Mouse (Mus musculus) forebrain, embryonic 12.5 days (tissue): ENCODE measurements around the gene Nprl3. TPM values are rescaled to one million over a fixed set of nuclear protein-coding genes. Genes with fewer than 3 reads are reported as not detected.
"Not testable (repeated sequence)": the region's sequence is repeated elsewhere in the genome, so short reads cannot be mapped to it uniquely, and the experiment has no call there.

ENCODE experiments used
- ATAC-seq: fragments of 200-750 bp; cut with Nextera tagmentation; 2 replicates; pipeline ENCODE4 v1.8.0; 2017; ENCODE audit warnings: moderate TSS enrichment; ENCODE audit not compliant: low FRiP score
- H3K27ac ChIP-seq: fragments of 300-500 bp; sonication (generic); 2 replicates; pipeline ENCODE4 v1.5.1; 2016; ENCODE audit warnings: mild to moderate bottlenecking
- H3K27me3 ChIP-seq: fragments of 300-500 bp; sonication (generic); 2 replicates; pipeline ENCODE4 v1.6.1; 2016; ENCODE audit warnings: mild to moderate bottlenecking
- H3K36me3 ChIP-seq: fragments of 300-500 bp; sonication (generic); replicated peaks from 2 replicates; pipeline ENCODE4 v1.6.1; 2016; ENCODE audit warnings: mild to moderate bottlenecking
- H3K4me1 ChIP-seq: fragments of 300-500 bp; sonication (generic); 2 replicates; pipeline ENCODE4 v1.6.1; 2016
- H3K4me2 ChIP-seq: fragments of 300-500 bp; sonication (generic); 2 replicates; pipeline ENCODE4 v1.6.1; 2016; ENCODE audit warnings: mild to moderate bottlenecking, moderate library complexity
- H3K4me3 ChIP-seq: fragments of 300-500 bp; sonication (generic); replicated peaks from 2 replicates; pipeline ENCODE4 v1.5.1; 2016; ENCODE audit warnings: mild to moderate bottlenecking
- H3K9ac ChIP-seq: fragments of 300-500 bp; sonication (generic); 2 replicates; pipeline ENCODE4 v1.6.1; 2016; ENCODE audit warnings: mild to moderate bottlenecking
- H3K9me3 ChIP-seq: fragments of 300-500 bp; sonication (generic); 2 replicates; pipeline ENCODE4 v1.6.1; 2016
- WGBS: fragments of 180-500 bp; shearing (Covaris S2); methylation state at CpG from one replicate; pipeline ENCODE4 v1.1.7; 2016; 5-methylcytosine and 5-hydroxymethylcytosine counted together
- polyA plus RNA-seq: library from polyadenylated mRNA; unstranded; fragments of >200 nt; fragmentation: Nextera tagmentation; extraction: Ambion mirVana; gene quantifications from 2 replicates; pipeline ENCODE4 v1.2.1, GENCODE M21; 2016

Nprl3 gene
- polyA plus RNA-seq, 1 experiment from 2014 or later = 50.9 TPM

DNA sequence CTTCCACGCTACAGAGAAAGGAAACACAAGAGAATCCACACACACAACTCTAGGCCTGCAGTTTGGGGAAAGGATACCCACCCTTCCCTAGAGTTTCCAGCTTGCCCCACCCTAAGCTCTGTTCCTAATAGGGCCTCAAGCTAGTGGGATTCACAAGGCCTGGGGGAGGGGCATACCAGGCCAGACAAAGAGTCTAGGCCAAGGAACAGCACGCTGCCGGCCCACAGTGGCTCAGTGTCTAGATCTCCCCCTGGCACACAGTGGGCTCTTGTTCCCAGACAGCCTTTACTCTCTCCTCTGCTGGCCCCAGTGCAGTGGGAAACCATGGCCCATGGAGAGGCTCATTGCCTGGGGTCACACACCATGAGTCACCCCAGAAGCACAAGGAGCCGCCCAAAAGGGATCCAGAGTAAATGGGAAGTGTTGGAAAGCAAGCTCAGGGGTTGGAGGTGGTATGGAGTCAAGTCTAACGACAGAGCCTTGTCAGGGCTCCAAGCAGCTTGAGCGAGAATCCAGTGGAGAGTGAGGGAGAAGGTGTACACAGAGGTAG, 48.9 kb downstream of the Nprl3 start:
- 49% methylated on average over 6 of the region's 6 CpGs for WGBS
- H3K27ac ChIP-seq = no peak overlapping the region

GRCm38 (mm10) chr11:32216851-32217250, 50.7 kb downstream of the Nprl3 start:
- 22% methylated on average over 8 of the region's 8 CpGs for WGBS
- Histone ChIP-seq H3K9ac (no peak overlapping the region), H3K9me3 (no peaks in the 10 kb centered on the region), H3K4me1 (peaks cover 21% of the 10 kb centered on the region), H3K36me3 (peaks cover 29% of the 10 kb centered on the region; the same call in 1 of the 2 replicates), H3K27me3 (peaks cover 20% of the 10 kb centered on the region), H3K27ac (no peak overlapping the region), H3K4me2 (no peak overlapping the region), H3K4me3 (no peak overlapping the region)
- 0 out of 2 replicates have a peak, but pooled peaks have one; percentile 28 for ATAC-seq

More for the DNA sequence above, 48.9 kb downstream of the Nprl3 start:
- no peaks in the 10 kb centered on the region for H3K9me3 ChIP-seq
- no peak overlapping the region for H3K4me2 ChIP-seq
- H3K4me3 ChIP-seq = no peak overlapping the region
- peak overlapping the region; percentile 25; the same call in 1 of the 2 replicates for H3K9ac ChIP-seq
- no peak for ATAC-seq
- peaks cover 13% of the 10 kb centered on the region; the same call in 1 of the 2 replicates for H3K36me3 ChIP-seq
- peaks cover 32% of the 10 kb centered on the region for H3K4me1 ChIP-seq
- peaks cover 37% of the 10 kb centered on the region for H3K27me3 ChIP-seq

DNA sequence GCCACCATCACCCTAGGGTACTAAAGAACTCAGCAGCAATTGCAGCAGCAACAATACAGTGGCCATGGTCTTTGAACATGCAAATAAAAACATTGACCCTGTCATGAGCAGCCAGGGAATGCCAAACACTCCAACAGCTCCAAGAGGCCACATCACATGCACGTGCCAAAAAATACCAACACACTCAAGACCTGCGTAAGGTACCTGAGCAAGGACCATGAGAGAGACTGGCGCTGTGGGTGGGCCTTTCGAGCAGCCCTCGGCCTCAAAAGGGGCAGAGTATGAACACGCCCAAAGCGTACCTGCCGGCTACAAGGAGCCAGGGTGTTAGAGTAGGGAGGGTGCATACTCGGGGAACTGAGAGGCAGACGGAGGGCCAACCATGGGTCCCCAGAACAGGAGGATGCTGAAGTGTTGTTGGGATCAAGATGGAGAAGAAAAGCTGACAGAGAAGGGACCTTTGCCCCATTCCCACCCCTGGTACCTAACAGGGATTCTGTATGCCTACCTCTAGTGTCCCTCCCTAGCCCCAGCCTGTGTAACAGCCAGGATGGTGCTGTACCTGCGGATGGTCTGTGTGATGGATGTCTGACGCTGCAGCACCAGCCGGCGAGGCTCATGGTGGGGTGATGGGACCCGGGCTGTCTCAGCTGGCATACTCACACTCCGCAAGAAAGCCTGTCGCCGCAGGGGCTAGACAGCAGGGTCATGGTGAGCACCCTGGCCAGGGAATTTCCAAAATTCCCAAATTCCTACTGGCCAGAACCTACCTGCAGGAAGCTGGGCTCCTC, 51.9 kb downstream of the Nprl3 start:
- no peak for ATAC-seq

GRCm38 (mm10) chr11:32210623-32211022, 56.9 kb downstream of the Nprl3 start:
- Histone ChIP-seq H3K4me3 (no peak overlapping the region), H3K27ac (no peak overlapping the region), H3K27me3 (no peaks in the 10 kb centered on the region), H3K9ac (no peak overlapping the region), H3K9me3 (no peaks in the 10 kb centered on the region), H3K36me3 (peaks cover 74% of the 10 kb centered on the region), H3K4me2 (no peak overlapping the region), H3K4me1 (peaks cover 9% of the 10 kb centered on the region)
- 93% methylated on average over 9 of the region's 9 CpGs for WGBS
- no peak for ATAC-seq

More for the DNA sequence above, 51.9 kb downstream of the Nprl3 start:
- Histone ChIP-seq H3K36me3 (peaks cover 42% of the 10 kb centered on the region), H3K4me2 (no peak overlapping the region), H3K4me3 (no peak overlapping the region), H3K4me1 (peaks cover 12% of the 10 kb centered on the region), H3K9me3 (no peaks in the 10 kb centered on the region), H3K9ac (no peak overlapping the region), H3K27ac (no peak overlapping the region), H3K27me3 (peaks cover 7% of the 10 kb centered on the region)
- 91% methylated on average over 18 of the region's 18 CpGs for WGBS

GRCm38 (mm10) chr11:32205058-32205873, 62.2 kb downstream of the Nprl3 start, which contains the start of gene Snrnp25:
Gene Snrnp25 (plus strand): TSS chr11:32205415.
- Histone ChIP-seq H3K4me2 (peak within 1 kb of the TSS; percentile 76), H3K36me3 (peaks cover 31% of the 10 kb centered on the region), H3K4me1 (peaks cover 17% of the 10 kb centered on the region), H3K9me3 (no peaks in the 10 kb centered on the region), H3K27ac (peak within 1 kb of the TSS; percentile 65), H3K4me3 (peak within 1 kb of the TSS; percentile 66), H3K9ac (peak within 1 kb of the TSS; percentile 82), H3K27me3 (0 out of 2 replicates have a peak, but pooled peaks cover 3% of the 10 kb centered on the region)
- ATAC-seq = peak; percentile 100
- WGBS = under 1% methylated on average over 52 of the region's 52 CpGs

DNA sequence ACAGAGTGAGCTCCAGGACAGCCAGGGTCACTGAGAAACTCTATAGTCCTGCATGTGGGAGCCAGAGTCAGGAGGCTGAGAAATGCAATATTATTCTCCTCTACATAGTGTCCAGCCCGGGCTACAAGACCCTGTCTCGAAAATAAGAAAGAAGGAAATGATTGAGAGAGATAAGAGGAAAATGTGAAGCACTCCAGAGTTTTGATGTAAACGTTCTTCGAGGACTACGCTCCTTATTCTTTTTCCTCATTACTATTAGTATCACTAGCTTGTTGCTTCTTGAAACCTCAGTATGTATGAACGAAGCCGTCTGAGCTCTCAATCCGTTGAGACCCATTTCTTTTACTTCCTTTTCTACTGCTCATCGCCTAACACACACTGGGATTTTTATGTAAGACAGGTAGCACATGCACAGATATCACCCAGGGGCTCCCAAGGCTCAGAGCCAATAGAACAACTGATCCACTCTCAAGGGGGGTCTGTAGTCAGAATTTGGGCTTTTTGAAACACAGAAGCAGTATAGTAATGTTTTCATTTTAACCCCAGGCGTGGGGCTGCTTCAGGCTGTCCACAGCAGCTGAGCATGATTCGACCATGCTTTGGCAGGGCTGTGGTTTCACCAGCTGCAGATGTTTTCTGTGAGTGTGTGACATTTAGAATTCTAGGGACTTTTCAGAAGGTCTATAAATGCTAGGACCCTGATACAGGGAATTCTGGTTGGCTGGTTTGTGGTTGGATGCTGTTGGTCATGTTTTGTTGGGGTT, 65.4 kb downstream of the Nprl3 start:
- Histone ChIP-seq H3K4me3 (no peak overlapping the region), H3K4me1 (peaks cover 17% of the 10 kb centered on the region), H3K36me3 (no peaks in the 10 kb centered on the region), H3K9me3 (no peaks in the 10 kb centered on the region), H3K4me2 (no peak overlapping the region), H3K27ac (no peak overlapping the region), H3K9ac (no peak overlapping the region), H3K27me3 (peaks cover 3% of the 10 kb centered on the region; the same call in 1 of the 2 replicates)
- ATAC-seq = no peak
- 86% methylated on average over 11 of the region's 11 CpGs for WGBS

DNA sequence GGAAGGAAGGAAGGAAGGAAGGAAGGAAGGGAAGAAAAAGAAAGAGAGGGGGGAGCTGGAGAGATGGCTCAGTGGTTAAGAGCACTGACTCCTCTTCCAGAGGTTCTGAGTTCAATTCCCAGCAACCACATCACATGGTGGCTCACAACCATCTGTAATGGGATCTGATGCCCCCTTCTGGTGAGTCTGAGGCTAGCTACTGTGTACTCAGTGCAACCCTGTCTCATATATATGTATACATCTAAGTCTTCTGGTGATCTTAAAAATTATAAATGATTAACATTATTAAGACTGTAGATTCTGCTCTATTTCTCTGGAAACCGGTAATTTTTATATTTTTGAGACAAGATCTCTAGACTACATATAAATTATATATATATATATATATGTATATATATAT, 66.5 kb downstream of the Nprl3 start:
- H3K9me3 ChIP-seq, H3K27ac ChIP-seq, H3K27me3 ChIP-seq, ATAC-seq, H3K4me2 ChIP-seq, H3K36me3 ChIP-seq, H3K9ac ChIP-seq, H3K4me3 ChIP-seq: not testable (repeated sequence)
- H3K4me1 ChIP-seq = peaks cover 15% of the 10 kb centered on the region
- 78% methylated on average over 1 of the region's 1 CpGs for WGBS

GRCm38 (mm10) chr11:32200075-32200601, 67.4 kb downstream of the Nprl3 start, which contains the start of gene Il9r:
Gene Il9r (minus strand): TSS chr11:32200279.
- Histone ChIP-seq H3K27me3 (peaks cover 6% of the 10 kb centered on the region; the same call in 1 of the 2 replicates), H3K4me3 (no peak within 1 kb of the TSS), H3K9me3 (no peaks in the 10 kb centered on the region), H3K36me3 (no peaks in the 10 kb centered on the region), H3K27ac (no peak within 1 kb of the TSS), H3K4me2 (no peak within 1 kb of the TSS), H3K9ac (no peak within 1 kb of the TSS), H3K4me1 (peaks cover 11% of the 10 kb centered on the region)
- 78% methylated on average over 10 of the region's 10 CpGs for WGBS
- no peak for ATAC-seq

DNA sequence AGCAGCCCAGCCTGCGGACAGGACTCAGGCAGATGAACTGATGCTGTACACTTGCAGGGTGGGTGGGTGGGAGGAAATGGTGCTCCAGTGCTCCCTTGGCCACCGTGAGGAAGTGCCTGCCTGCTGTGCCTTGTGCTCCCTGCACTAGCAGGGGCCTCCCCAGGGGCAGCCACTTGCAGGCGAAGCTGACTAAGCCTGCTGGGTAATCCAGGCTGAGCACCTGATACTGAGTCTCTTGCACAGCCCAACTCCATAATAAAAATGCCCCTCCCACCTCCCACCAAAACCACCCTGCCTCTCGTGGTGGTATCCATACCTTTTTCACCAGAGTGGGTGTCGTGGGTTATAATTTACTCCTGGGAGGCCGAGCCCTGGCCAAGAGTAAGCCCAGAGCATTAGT, 68.3 kb downstream of the Nprl3 start:
- Histone ChIP-seq H3K36me3 (no peaks in the 10 kb centered on the region), H3K4me2 (no peak overlapping the region), H3K9me3 (no peaks in the 10 kb centered on the region), H3K27ac (no peak overlapping the region), H3K9ac (no peak overlapping the region), H3K4me1 (peaks cover 5% of the 10 kb centered on the region; the same call in 1 of the 2 replicates), H3K4me3 (no peak overlapping the region), H3K27me3 (peaks cover 8% of the 10 kb centered on the region; the same call in 1 of the 2 replicates)
- no peak for ATAC-seq
- 33% methylated on average over 6 of the region's 6 CpGs for WGBS

GRCm38 (mm10) chr11:32198256-32198955, 69.1 kb downstream of the Nprl3 start:
- H3K4me2 ChIP-seq = no peak overlapping the region

DNA sequence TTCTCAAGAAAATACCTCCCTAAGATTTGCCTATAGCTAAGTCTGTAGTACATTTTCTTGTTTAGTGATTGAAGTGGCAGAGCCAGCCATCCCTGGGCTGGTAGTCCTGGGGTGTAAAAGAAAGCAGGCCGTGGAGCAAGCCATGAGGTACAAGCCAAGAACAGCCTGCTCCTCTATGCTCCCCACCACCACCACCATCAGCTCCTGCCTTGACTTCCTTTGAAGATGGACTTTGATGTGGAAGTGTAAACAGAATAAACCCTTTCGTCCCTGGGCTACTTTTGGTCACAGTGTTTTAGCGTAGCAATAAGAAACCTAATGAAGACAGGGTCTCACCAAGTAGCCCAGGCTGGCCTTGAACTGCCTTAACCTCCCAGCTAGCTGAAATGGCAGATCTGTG, 69.7 kb downstream of the Nprl3 start:
- Histone ChIP-seq H3K4me3 (no peak overlapping the region), H3K27ac (no peak overlapping the region), H3K36me3 (no peaks in the 10 kb centered on the region), H3K27me3 (peaks cover 8% of the 10 kb centered on the region; the same call in 1 of the 2 replicates), H3K4me1 (peaks cover 5% of the 10 kb centered on the region; the same call in 1 of the 2 replicates), H3K4me2 (no peak overlapping the region), H3K9me3 (no peaks in the 10 kb centered on the region), H3K9ac (no peak overlapping the region)
- no peak for ATAC-seq
- WGBS = 80% methylated on average over 3 of the region's 3 CpGs

More at GRCm38 (mm10) chr11:32198256-32198955, 69.1 kb downstream of the Nprl3 start:
- ATAC-seq = no peak
- no peak overlapping the region for H3K9ac ChIP-seq
- H3K36me3 ChIP-seq = no peaks in the 10 kb centered on the region
- H3K9me3 ChIP-seq = no peaks in the 10 kb centered on the region
- H3K4me1 ChIP-seq = peaks cover 5% of the 10 kb centered on the region; the same call in 1 of the 2 replicates
- WGBS = 73% methylated on average over 14 of the region's 14 CpGs
- H3K27ac ChIP-seq = no peak overlapping the region
- no peak overlapping the region for H3K4me3 ChIP-seq
- H3K27me3 ChIP-seq = peaks cover 10% of the 10 kb centered on the region; the same call in 1 of the 2 replicates
